Mouse (Mus musculus): ENCODE data around the gene Gusb. TPM values are rescaled to one million over a fixed set of nuclear protein-coding genes. Genes with fewer than 3 reads are reported as not detected.
A peak's percentile ranks its signal among the peaks of the same experiment; 100 is the strongest.

Gusb gene
- polyA plus RNA-seq (2015; fragmentation: Nextera tagmentation; extraction: Ambion mirVana) = 65.0 and 67.4 TPM in 2 replicates

- peak within 1 kb of the TSS; percentile 69 for H3K4me2 ChIP-seq (ENCODE audit: low read depth, low read length)
Measured at GRCm38 (mm10) chr5:130002301-130003146, at the start of gene Gusb. Gusb (minus strand) TSS chr5:130003049.

DNA sequence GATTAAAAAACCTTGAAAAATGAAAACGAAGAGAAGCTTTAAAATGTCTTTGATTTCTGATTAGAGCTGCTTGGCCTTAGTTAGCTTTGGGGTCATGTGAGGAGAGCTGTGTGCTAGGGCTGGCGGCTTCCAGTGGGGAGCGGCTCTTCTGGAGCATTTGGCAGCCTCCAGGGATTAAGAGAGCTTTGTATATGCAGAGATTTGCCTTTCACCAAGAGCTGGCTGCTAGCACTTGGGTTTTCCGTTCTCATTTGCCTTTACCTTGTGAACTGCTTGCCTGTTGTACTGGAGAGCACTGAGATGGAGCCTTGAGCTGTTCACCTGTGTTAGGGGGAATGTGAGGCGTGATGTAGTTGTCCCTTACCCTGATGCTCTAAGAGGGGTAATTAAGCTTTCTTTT is 49.7 kb upstream of the Gusb start:
- Histone ChIP-seq H3K4me2 (ENCODE audit: low read depth, low read length) (no peak overlapping the region), H3K4me1 (replicated peaks; ENCODE audit: control insufficient read depth, insufficient read depth, low read length) (no peaks in the 10 kb centered on the region), H3K4me3 (ENCODE audit: low read length) (no peak overlapping the region), H3K27me3 (ENCODE audit: control insufficient read depth, insufficient read depth, low read depth, low read length) (no peaks in the 10 kb centered on the region), H3K9ac (ENCODE audit: low read length) (no peak overlapping the region), H3K27ac (ENCODE audit: low read length) (no peak overlapping the region), H3K36me3 (ENCODE audit: control insufficient read depth, insufficient read depth, low read length) (peaks cover 8% of the 10 kb centered on the region), H3K9me3 (ENCODE audit: control insufficient read depth, low read length) (no peaks in the 10 kb centered on the region)
- no peak for ATAC-seq (ENCODE audit: low read depth)
- 82% methylated on average over 5 of the region's 5 CpGs for WGBS

More at GRCm38 (mm10) chr5:130002301-130003146, at the start of gene Gusb:
- peak; percentile 96 for ATAC-seq (ENCODE audit: low read depth)
- peak within 1 kb of the TSS; percentile 63 for H3K4me3 ChIP-seq (ENCODE audit: low read length)
- peak within 1 kb of the TSS; percentile 72 for H3K9ac ChIP-seq (ENCODE audit: low read length)
- no peaks in the 10 kb centered on the region; the same call in 1 of the 2 replicates for H3K36me3 ChIP-seq (ENCODE audit: control insufficient read depth, insufficient read depth, low read length)
- H3K4me1 ChIP-seq (replicated peaks; ENCODE audit: control insufficient read depth, insufficient read depth, low read length) = peaks cover 13% of the 10 kb centered on the region
- WGBS = under 1% methylated on average over 39 of the region's 39 CpGs
- H3K9me3 ChIP-seq (ENCODE audit: control insufficient read depth, low read length) = no peaks in the 10 kb centered on the region; the same call in 1 of the 2 replicates
- peak within 1 kb of the TSS; percentile 82 for H3K27ac ChIP-seq (ENCODE audit: low read length)
- no peaks in the 10 kb centered on the region for H3K27me3 ChIP-seq (ENCODE audit: control insufficient read depth, insufficient read depth, low read depth, low read length)

DNA sequence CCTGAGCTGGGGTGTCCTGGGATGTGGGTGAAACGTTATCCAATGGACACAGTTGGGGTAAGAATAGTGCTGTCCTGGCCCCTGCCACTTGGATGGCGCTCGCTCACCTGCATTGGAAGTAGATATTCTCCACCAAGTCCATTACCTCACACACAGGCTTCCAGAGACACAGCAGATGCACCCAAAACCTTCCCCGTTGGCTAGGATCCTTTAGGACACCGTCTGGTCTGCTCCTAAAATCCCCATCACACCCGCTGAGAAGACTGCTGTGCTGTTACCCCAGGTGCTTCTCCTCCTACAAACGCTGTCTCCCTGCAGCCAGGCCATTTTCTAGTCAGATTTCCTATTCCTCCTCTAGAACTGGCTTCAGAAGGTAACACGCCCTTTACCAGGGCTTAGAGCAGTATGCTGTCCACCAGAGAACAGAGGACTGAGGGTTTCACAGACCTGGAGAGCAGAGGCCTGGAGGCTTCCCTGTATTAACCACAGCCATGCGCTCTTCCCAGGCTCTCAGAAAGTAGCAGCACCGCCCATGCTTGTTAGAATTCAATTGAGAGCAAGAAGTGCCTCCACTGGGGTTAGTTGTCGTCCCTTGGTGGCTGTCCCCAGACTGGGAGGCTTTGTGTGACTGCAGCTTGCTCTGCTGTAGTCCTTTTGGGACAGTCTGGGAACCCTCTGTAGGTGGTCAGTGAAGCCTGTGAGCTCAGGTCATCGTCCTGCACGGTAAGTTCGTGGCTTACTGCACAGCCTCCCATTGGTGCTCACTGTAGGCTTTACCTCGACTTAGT is 48.4 kb upstream of the Gusb start:
- Histone ChIP-seq H3K27me3 (ENCODE audit: control insufficient read depth, insufficient read depth, low read depth, low read length) (no peaks in the 10 kb centered on the region), H3K4me1 (replicated peaks; ENCODE audit: control insufficient read depth, insufficient read depth, low read length) (no peaks in the 10 kb centered on the region), H3K36me3 (ENCODE audit: control insufficient read depth, insufficient read depth, low read length) (peaks cover 16% of the 10 kb centered on the region), H3K9me3 (ENCODE audit: control insufficient read depth, low read length) (no peaks in the 10 kb centered on the region), H3K9ac (ENCODE audit: low read length) (no peak overlapping the region), H3K4me2 (ENCODE audit: low read depth, low read length) (no peak overlapping the region), H3K27ac (ENCODE audit: low read length) (no peak overlapping the region), H3K4me3 (ENCODE audit: low read length) (no peak overlapping the region)
- WGBS = 85% methylated on average over 15 of the region's 15 CpGs
- ATAC-seq (ENCODE audit: low read depth) = no peak

- Histone ChIP-seq H3K27ac (ENCODE audit: low read length) (no peak overlapping the region), H3K36me3 (ENCODE audit: control insufficient read depth, insufficient read depth, low read length) (peaks cover 14% of the 10 kb centered on the region), H3K9me3 (ENCODE audit: control insufficient read depth, low read length) (no peaks in the 10 kb centered on the region), H3K9ac (ENCODE audit: low read length) (no peak overlapping the region), H3K4me2 (ENCODE audit: low read depth, low read length) (no peak overlapping the region), H3K4me1 (replicated peaks; ENCODE audit: control insufficient read depth, insufficient read depth, low read length) (no peaks in the 10 kb centered on the region), H3K27me3 (ENCODE audit: control insufficient read depth, insufficient read depth, low read depth, low read length) (no peaks in the 10 kb centered on the region), H3K4me3 (ENCODE audit: low read length) (no peak overlapping the region)
- WGBS = 71% methylated on average over 6 of the region's 6 CpGs
- ATAC-seq (ENCODE audit: low read depth) = no peak
Measured at GRCm38 (mm10) chr5:130050416-130050815, 47.6 kb upstream of the Gusb start.

DNA sequence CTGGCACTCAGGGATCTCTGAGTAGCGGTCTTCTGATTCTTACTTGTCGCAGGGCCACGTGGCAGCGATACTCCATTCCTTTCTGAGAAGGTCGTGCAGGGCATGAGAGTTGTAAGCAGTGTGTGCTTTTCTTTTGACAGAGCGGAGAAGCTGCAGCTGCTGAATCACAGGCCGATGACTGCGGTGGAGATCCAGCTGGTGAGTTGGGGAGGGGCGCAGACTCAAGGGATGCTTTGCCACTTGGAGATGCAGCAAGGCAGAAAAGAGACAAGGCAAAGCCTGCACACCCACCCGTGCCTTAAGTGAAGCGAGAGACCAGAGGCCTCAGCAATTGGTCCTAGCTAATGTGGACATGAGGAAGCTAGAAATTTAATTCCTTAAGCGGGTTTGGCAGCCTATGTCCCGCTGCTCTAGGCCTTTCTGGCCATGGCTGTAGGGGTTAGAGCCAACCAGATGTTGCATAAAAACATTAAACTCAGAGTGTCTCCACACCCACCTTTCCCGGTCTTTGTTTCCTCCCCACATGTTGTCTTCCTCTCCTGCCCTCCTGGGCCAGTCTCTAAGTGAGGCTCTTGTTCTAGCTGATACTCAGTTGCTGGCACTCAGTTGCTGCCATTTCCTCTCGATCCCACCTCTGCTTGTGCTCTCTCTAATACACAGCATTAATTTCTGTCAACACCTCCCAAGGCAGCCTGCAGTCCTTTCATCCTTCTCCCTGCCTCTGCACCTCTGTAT is 46.1 kb upstream of the Gusb start:
- Histone ChIP-seq H3K4me1 (replicated peaks; ENCODE audit: control insufficient read depth, insufficient read depth, low read length) (no peaks in the 10 kb centered on the region), H3K9ac (ENCODE audit: low read length) (no peak overlapping the region), H3K9me3 (ENCODE audit: control insufficient read depth, low read length) (no peaks in the 10 kb centered on the region), H3K4me3 (ENCODE audit: low read length) (no peak overlapping the region), H3K4me2 (ENCODE audit: low read depth, low read length) (no peak overlapping the region), H3K27me3 (ENCODE audit: control insufficient read depth, insufficient read depth, low read depth, low read length) (no peaks in the 10 kb centered on the region), H3K27ac (ENCODE audit: low read length) (no peak overlapping the region), H3K36me3 (ENCODE audit: control insufficient read depth, insufficient read depth, low read length) (peaks cover 13% of the 10 kb centered on the region)
- ATAC-seq (ENCODE audit: low read depth) = no peak; the same call in 1 of the 2 replicates
- WGBS = 61% methylated on average over 15 of the region's 15 CpGs

- no peaks in the 10 kb centered on the region for H3K4me1 ChIP-seq (replicated peaks; ENCODE audit: control insufficient read depth, insufficient read depth, low read length)
- H3K9me3 ChIP-seq (ENCODE audit: control insufficient read depth, low read length) = no peaks in the 10 kb centered on the region
- no peaks in the 10 kb centered on the region for H3K27me3 ChIP-seq (ENCODE audit: control insufficient read depth, insufficient read depth, low read depth, low read length)
- H3K4me3 ChIP-seq (ENCODE audit: low read length) = no peak overlapping the region
- 75% methylated on average over 6 of the region's 6 CpGs for WGBS
- H3K9ac ChIP-seq (ENCODE audit: low read length) = no peak overlapping the region
- H3K4me2 ChIP-seq (ENCODE audit: low read depth, low read length) = no peak overlapping the region
- no peak for ATAC-seq (ENCODE audit: low read depth)
- peaks cover 17% of the 10 kb centered on the region for H3K36me3 ChIP-seq (ENCODE audit: control insufficient read depth, insufficient read depth, low read length)
- H3K27ac ChIP-seq (ENCODE audit: low read length) = no peak overlapping the region
Measured at GRCm38 (mm10) chr5:130047013-130047412, 44.2 kb upstream of the Gusb start.

DNA sequence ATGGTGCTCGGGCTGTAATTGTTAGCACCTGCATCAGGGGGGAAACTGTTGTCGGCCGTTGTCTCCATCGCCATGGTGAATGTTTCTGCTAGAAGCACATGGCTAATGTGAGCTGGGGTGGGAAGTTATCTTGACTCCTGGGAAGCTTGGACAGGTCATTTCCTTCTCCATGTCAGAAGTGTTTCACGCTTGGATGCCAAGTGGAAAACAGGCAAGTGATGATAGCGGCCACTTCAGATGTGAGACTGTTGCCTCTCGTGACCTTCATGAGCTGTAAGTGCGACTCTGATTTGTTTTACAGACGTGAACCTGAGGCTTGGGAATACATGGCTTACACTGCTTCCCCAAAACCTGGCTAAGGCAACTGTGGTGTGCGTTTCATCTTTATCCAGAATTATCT is 43.7 kb upstream of the Gusb start:
- no peak overlapping the region for H3K4me3 ChIP-seq (ENCODE audit: low read length)
- WGBS = 87% methylated on average over 10 of the region's 10 CpGs
- H3K36me3 ChIP-seq (ENCODE audit: control insufficient read depth, insufficient read depth, low read length) = peaks cover 17% of the 10 kb centered on the region
- H3K27me3 ChIP-seq (ENCODE audit: control insufficient read depth, insufficient read depth, low read depth, low read length) = no peaks in the 10 kb centered on the region
- H3K4me1 ChIP-seq (replicated peaks; ENCODE audit: control insufficient read depth, insufficient read depth, low read length) = no peaks in the 10 kb centered on the region
- H3K4me2 ChIP-seq (ENCODE audit: low read depth, low read length) = no peak overlapping the region
- no peak overlapping the region for H3K9ac ChIP-seq (ENCODE audit: low read length)
- ATAC-seq (ENCODE audit: low read depth) = no peak
- no peak overlapping the region for H3K27ac ChIP-seq (ENCODE audit: low read length)
- no peaks in the 10 kb centered on the region for H3K9me3 ChIP-seq (ENCODE audit: control insufficient read depth, low read length)

DNA sequence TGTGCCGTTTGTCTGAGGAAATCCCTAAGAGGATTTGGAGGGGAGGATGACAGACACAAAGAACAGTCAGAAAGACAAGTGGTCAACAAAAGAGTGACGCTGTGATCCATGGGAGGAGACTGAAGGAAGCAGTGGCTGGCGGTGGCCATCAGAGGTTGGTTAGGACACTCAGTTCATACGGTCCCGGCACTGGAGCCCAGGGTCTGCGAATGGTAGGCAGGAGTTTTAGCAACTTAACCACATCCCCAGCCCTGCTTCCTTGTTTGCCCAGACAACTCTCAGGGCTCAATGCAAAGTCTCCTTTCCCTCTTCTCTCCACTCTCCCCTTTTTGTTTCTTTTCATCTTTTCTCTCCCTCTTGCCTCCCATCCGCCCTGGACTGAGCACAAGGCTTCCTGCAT is 43.3 kb upstream of the Gusb start:
- no peak overlapping the region for H3K4me2 ChIP-seq (ENCODE audit: low read depth, low read length)
- H3K27me3 ChIP-seq (ENCODE audit: control insufficient read depth, insufficient read depth, low read depth, low read length) = no peaks in the 10 kb centered on the region
- no peak overlapping the region for H3K4me3 ChIP-seq (ENCODE audit: low read length)
- no peaks in the 10 kb centered on the region for H3K4me1 ChIP-seq (replicated peaks; ENCODE audit: control insufficient read depth, insufficient read depth, low read length)
- no peak overlapping the region for H3K27ac ChIP-seq (ENCODE audit: low read length)
- peaks cover 17% of the 10 kb centered on the region for H3K36me3 ChIP-seq (ENCODE audit: control insufficient read depth, insufficient read depth, low read length)
- WGBS = 82% methylated on average over 7 of the region's 7 CpGs
- no peaks in the 10 kb centered on the region for H3K9me3 ChIP-seq (ENCODE audit: control insufficient read depth, low read length)
- ATAC-seq (ENCODE audit: low read depth) = no peak
- H3K9ac ChIP-seq (ENCODE audit: low read length) = no peak overlapping the region

Measured in lung, embryonic 16.5 days (tissue).